Mouse (Mus musculus) lung, postnatal 0 days (tissue): ENCODE results near the gene Adcy7.

Experiments used
- CTCF ChIP-seq: IDR thresholded peaks from 2 replicates; pipeline ENCODE4 v1.5.1; 2016; ENCODE audit warnings: antibody characterized with exemption, mild to moderate bottlenecking
- EP300 ChIP-seq: IDR thresholded peaks from 2 replicates; pipeline ENCODE4 v1.6.1; 2016; ENCODE audit warnings: antibody characterized with exemption, mild to moderate bottlenecking, control low read depth

- TF ChIP-seq CTCF, result no peak
- TF ChIP-seq EP300, result no peak
Observed at GRCm38 (mm10) chr8:88274090-88274489, 1.9 kb downstream of the Adcy7 start.
